Mouse (Mus musculus) forebrain, embryonic 16.5 days (tissue): ENCODE data around the gene P2ry13. TPM values are rescaled to one million over a fixed set of nuclear protein-coding genes. Genes with fewer than 3 reads are reported as not detected.

Source experiments
- polyA plus RNA-seq: library from polyadenylated mRNA; unstranded; fragments of >200 nt; fragmentation: Nextera tagmentation; extraction: Ambion mirVana; gene quantifications from 2 replicates; pipeline ENCODE4 v1.2.1, GENCODE M21; 2015

The P2ry13 gene
- polyA plus RNA-seq, 1 experiment from 2014 or later = 1.8 TPM

Other genes with a start within 250 kb of the P2ry13 start
- 3.3 and 4.3 TPM in 2 replicates for gene Med12l, start 205.1 kb downstream of the P2ry13 start, polyA plus RNA-seq
- gene Gpr171, start 109.1 kb downstream of the P2ry13 start, polyA plus RNA-seq = 0.81 and 1.8 TPM in 2 replicates
- gene P2ry14, start 57.3 kb downstream of the P2ry13 start, polyA plus RNA-seq = 3.9 and 4.3 TPM in 2 replicates
- 0.22 TPM in 1 of 2 replicates, not detected in the other for gene Gpr87, start 15.8 kb downstream of the P2ry13 start, polyA plus RNA-seq
- 9.8 and 10.4 TPM in 2 replicates for gene P2ry12, start 52.0 kb upstream of the P2ry13 start, polyA plus RNA-seq
- gene Igsf10, start 133.5 kb upstream of the P2ry13 start, polyA plus RNA-seq = 2.3 and 2.5 TPM in 2 replicates